Mouse (Mus musculus): ENCODE data around the gene Lingo4. TPM values are rescaled to one million over a fixed set of nuclear protein-coding genes. Genes with fewer than 3 reads are reported as not detected.
A peak's percentile ranks its signal among the peaks of the same experiment; 100 is the strongest.

The Lingo4 gene
- polyA plus RNA-seq (2015; fragmentation: Nextera tagmentation; extraction: Ambion mirVana), result 0.02 TPM in 1 of 2 replicates, not detected in the other

- Histone ChIP-seq H3K36me3 (replicated peaks) (no peaks in the 10 kb centered on the region), H3K27ac (replicated peaks) (no peak within 1 kb of the TSS), H3K4me2 (peak within 1 kb of the TSS; percentile 27; the same call in 1 of the 2 replicates), H3K4me1 (replicated peaks) (no peaks in the 10 kb centered on the region), H3K27me3 (peaks cover 70% of the 10 kb centered on the region), H3K9me3 (replicated peaks) (no peaks in the 10 kb centered on the region), H3K4me3 (replicated peaks) (no peak within 1 kb of the TSS), H3K9ac (no peak within 1 kb of the TSS)
- 56% methylated on average over 6 of the region's 6 CpGs for WGBS (ENCODE audit: insufficient replicate concordance)
- no peak for ATAC-seq (ENCODE audit: insufficient read depth)
Observed at GRCm38 (mm10) chr3:94398217-94398616, at the start of gene Lingo4. TSS of gene Lingo4 (plus strand) at chr3:94398517.

DNA sequence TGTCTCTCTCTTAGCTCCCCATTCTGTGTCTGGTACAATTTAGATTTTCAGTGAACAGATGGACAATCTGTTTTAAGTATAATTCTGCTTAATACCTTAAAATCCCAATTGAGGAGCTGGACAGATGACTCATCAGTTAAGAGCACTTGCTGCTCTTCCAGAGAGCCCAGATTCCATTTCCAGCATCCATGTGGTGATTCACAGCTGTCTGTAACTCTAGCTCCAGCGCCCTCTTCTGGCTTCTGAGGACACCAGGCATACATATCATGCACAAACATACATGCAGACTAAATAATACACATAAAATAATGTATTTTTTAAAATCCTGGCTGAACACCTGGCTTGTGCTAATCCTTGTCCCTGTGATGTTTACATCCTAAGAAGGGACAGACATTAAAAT is 37.5 kb upstream of the Lingo4 start:
- no peak for ATAC-seq (ENCODE audit: insufficient read depth)
- H3K27me3 ChIP-seq, result peaks cover 50% of the 10 kb centered on the region
- WGBS (ENCODE audit: insufficient replicate concordance), result 0% methylated on average over 1 of the region's 1 CpGs
- no peak overlapping the region for H3K9ac ChIP-seq
- no peak overlapping the region for H3K4me2 ChIP-seq
- H3K36me3 ChIP-seq (replicated peaks), result no peaks in the 10 kb centered on the region
- H3K4me3 ChIP-seq (replicated peaks), result no peak overlapping the region
- H3K9me3 ChIP-seq (replicated peaks), result no peaks in the 10 kb centered on the region
- no peak overlapping the region for H3K27ac ChIP-seq (replicated peaks)
- H3K4me1 ChIP-seq (replicated peaks), result no peaks in the 10 kb centered on the region

DNA sequence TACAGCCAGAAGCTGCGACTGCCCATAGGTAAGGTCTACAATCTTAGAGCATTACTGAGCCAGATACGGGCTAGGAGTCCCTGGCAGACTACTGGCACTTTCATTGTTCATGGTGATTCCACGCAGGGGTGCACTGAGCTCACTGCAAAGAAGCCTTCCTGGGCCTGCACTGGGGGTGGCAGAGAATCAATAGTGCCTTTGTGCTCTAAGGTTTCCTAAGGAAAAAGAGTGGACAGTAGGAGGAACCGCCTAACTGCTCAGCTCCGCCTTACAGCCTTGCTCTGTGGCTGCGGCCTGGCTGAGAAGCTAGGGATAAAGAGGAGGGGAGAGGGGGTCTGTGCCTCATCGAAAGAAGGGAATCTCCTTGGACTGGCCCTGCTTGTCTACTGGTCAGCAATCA is 36.2 kb upstream of the Lingo4 start, which contains the start of gene C2cd4d:
Gene C2cd4d (plus strand): TSS at position 301 of the 400 bp plus-strand sequence.
- 62% methylated on average over 7 of the region's 7 CpGs for WGBS (ENCODE audit: insufficient replicate concordance)
- H3K9ac ChIP-seq, result no peak within 1 kb of the TSS
- H3K9me3 ChIP-seq (replicated peaks), result no peaks in the 10 kb centered on the region
- ATAC-seq (ENCODE audit: insufficient read depth), result no peak
- H3K4me1 ChIP-seq (replicated peaks), result no peaks in the 10 kb centered on the region
- H3K36me3 ChIP-seq (replicated peaks), result no peaks in the 10 kb centered on the region
- H3K27ac ChIP-seq (replicated peaks), result no peak within 1 kb of the TSS
- H3K4me2 ChIP-seq, result peak within 1 kb of the TSS; percentile 66
- peak within 1 kb of the TSS; percentile 43 for H3K4me3 ChIP-seq (replicated peaks)
- H3K27me3 ChIP-seq, result peaks cover 57% of the 10 kb centered on the region

DNA sequence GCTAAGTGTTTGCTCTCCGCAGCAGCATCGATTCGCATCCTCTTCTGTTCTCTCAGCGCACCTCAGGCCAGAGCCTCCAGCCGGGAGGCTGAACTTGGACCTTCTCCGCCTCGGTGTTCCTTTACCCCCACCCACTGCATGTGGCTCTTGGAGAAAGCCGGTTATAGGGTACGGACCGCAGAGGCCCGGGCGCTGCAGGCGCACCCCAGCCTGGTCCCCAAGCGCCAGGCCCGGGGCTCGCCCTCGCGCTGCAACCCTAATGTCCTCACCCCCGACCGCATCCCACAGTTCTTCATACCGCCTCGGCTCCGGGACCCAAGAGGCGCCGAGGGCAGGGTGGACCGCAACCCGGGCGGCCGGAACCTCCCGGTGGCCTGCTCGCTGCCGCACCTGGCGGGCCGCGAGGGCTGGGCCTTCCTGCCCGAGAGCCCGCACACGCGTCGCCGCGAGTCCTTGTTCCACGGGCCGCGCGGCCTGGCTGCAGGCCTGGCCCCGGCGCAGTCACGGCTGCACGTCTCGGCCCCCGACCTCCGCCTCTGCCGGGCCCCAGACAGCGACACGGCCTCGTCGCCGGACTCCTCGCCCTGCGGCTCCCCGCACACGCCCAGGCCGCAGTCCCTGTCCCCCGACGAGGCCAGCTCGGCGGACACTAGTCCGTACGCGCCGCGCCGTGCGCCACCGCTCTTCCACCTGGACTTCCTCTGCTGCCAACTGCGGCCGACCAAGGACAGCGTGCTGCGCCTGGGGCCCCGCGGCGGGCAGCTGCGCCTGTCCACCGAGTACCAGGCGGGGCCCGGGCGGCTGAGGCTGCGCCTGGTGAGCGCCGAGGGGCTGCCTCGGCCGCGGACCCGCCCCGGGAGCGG is 34.8 kb upstream of the Lingo4 start:
- no peak for ATAC-seq (ENCODE audit: insufficient read depth)
- H3K9ac ChIP-seq, result 0 out of 2 replicates have a peak overlapping the region, but pooled peaks have one; percentile 27
- no peaks in the 10 kb centered on the region for H3K9me3 ChIP-seq (replicated peaks)
- H3K27ac ChIP-seq (replicated peaks), result no peak overlapping the region
- H3K36me3 ChIP-seq (replicated peaks), result no peaks in the 10 kb centered on the region
- peaks cover 57% of the 10 kb centered on the region for H3K27me3 ChIP-seq
- H3K4me3 ChIP-seq (replicated peaks), result peak overlapping the region; percentile 43
- peak overlapping the region; percentile 66 for H3K4me2 ChIP-seq
- H3K4me1 ChIP-seq (replicated peaks), result no peaks in the 10 kb centered on the region
- 6% methylated on average over 97 of the region's 97 CpGs for WGBS (ENCODE audit: insufficient replicate concordance)

- Histone ChIP-seq H3K9me3 (replicated peaks) (no peaks in the 10 kb centered on the region), H3K4me1 (replicated peaks) (no peaks in the 10 kb centered on the region), H3K4me3 (replicated peaks) (peak overlapping the region; percentile 43), H3K36me3 (replicated peaks) (no peaks in the 10 kb centered on the region), H3K4me2 (peak overlapping the region; percentile 66), H3K27me3 (peaks cover 57% of the 10 kb centered on the region), H3K9ac (no peak overlapping the region), H3K27ac (replicated peaks) (no peak overlapping the region)
- WGBS (ENCODE audit: insufficient replicate concordance), result 5% methylated on average over 23 of the region's 23 CpGs
- ATAC-seq (ENCODE audit: insufficient read depth), result no peak
Observed at GRCm38 (mm10) chr3:94364154-94364526, 34.2 kb upstream of the Lingo4 start.

DNA sequence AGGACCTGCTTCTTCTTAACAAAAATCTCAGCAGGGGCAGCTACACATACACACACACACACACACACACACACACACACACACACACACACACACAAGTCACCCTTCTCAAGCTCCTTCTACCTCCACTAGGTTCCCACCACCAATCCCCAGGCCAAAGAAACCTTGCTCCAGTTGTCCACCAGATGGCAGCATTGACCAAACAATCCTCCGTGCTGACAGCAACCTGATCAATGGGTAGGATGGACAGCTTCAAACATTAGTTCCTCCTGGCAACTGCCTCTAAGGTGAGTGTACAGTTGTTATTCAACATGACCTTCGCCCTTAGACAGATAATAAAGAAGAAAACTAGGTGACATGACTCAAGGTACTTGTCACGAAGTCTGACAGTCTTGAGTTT is 31.6 kb upstream of the Lingo4 start:
- ATAC-seq (ENCODE audit: insufficient read depth), result no peak
- no peaks in the 10 kb centered on the region for H3K9me3 ChIP-seq (replicated peaks)
- no peak overlapping the region for H3K4me2 ChIP-seq
- H3K36me3 ChIP-seq (replicated peaks), result no peaks in the 10 kb centered on the region
- 17% methylated on average over 3 of the region's 3 CpGs for WGBS (ENCODE audit: insufficient replicate concordance)
- no peak overlapping the region for H3K27ac ChIP-seq (replicated peaks)
- peaks cover 47% of the 10 kb centered on the region for H3K27me3 ChIP-seq
- H3K4me3 ChIP-seq (replicated peaks), result no peak overlapping the region
- H3K9ac ChIP-seq, result no peak overlapping the region
- H3K4me1 ChIP-seq (replicated peaks), result no peaks in the 10 kb centered on the region

- Histone ChIP-seq H3K4me2 (no peak overlapping the region), H3K27ac (replicated peaks) (no peak overlapping the region), H3K4me1 (replicated peaks) (no peaks in the 10 kb centered on the region), H3K4me3 (replicated peaks) (no peak overlapping the region), H3K27me3 (peaks cover 40% of the 10 kb centered on the region), H3K9ac (no peak overlapping the region), H3K9me3 (replicated peaks) (no peaks in the 10 kb centered on the region), H3K36me3 (replicated peaks) (no peaks in the 10 kb centered on the region)
- whole genome bisulfite sequencing (ENCODE audit: insufficient replicate concordance), result 64% methylated on average over 6 of the region's 6 CpGs
- ATAC-seq (ENCODE audit: insufficient read depth), result no peak
Observed at GRCm38 (mm10) chr3:94367511-94367910, 30.8 kb upstream of the Lingo4 start.

DNA sequence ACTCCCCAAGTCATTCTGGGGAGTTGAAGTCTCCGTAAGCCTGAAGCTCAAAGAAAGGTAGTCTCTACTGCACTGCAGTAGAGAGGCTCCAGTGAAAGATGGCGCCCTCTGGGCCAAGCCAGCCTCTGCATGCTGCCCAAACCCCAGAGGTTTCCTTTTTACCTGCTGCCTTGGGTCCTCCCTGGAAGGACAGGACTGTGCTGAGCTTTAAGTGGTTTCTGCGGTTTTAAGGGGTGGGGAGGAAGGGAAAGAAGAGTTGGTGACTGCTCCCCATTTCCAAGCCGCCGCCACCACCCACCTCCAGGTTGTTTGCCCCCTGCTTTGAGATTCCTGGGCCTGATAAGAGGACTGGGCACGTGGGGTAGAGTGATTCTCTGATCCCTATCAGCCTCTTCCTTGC is 29.7 kb upstream of the Lingo4 start:
- Histone ChIP-seq H3K4me1 (replicated peaks) (no peaks in the 10 kb centered on the region), H3K4me2 (no peak overlapping the region), H3K9ac (no peak overlapping the region), H3K4me3 (replicated peaks) (no peak overlapping the region), H3K27me3 (peaks cover 29% of the 10 kb centered on the region), H3K27ac (replicated peaks) (no peak overlapping the region), H3K9me3 (replicated peaks) (no peaks in the 10 kb centered on the region), H3K36me3 (replicated peaks) (no peaks in the 10 kb centered on the region)
- no peak for ATAC-seq (ENCODE audit: insufficient read depth)
- 44% methylated on average over 6 of the region's 6 CpGs for WGBS (ENCODE audit: insufficient replicate concordance)

- Histone ChIP-seq H3K4me3 (replicated peaks) (no peak overlapping the region), H3K4me1 (replicated peaks) (0 out of 2 replicates have a peak, but pooled peaks cover 2% of the 10 kb centered on the region), H3K4me2 (no peak overlapping the region), H3K9ac (no peak overlapping the region), H3K27ac (replicated peaks) (no peak overlapping the region), H3K27me3 (peaks cover 18% of the 10 kb centered on the region), H3K9me3 (replicated peaks) (no peaks in the 10 kb centered on the region), H3K36me3 (replicated peaks) (no peaks in the 10 kb centered on the region)
- WGBS (ENCODE audit: insufficient replicate concordance), result 39% methylated on average over 2 of the region's 2 CpGs
- ATAC-seq (ENCODE audit: insufficient read depth), result no peak
Observed at GRCm38 (mm10) chr3:94369709-94370108, 28.6 kb upstream of the Lingo4 start.

- Histone ChIP-seq H3K27ac (replicated peaks) (0 out of 2 replicates have a peak overlapping the region, but pooled peaks have one; percentile 29), H3K9me3 (replicated peaks) (no peaks in the 10 kb centered on the region), H3K36me3 (replicated peaks) (no peaks in the 10 kb centered on the region), H3K9ac (no peak overlapping the region), H3K4me3 (replicated peaks) (no peak overlapping the region), H3K4me1 (replicated peaks) (0 out of 2 replicates have a peak, but pooled peaks cover 2% of the 10 kb centered on the region), H3K27me3 (peaks cover 3% of the 10 kb centered on the region; the same call in 1 of the 2 replicates), H3K4me2 (no peak overlapping the region; the same call in 1 of the 2 replicates)
- peak; percentile 73 for ATAC-seq (ENCODE audit: insufficient read depth)
- 21% methylated on average over 11 of the region's 11 CpGs for WGBS (ENCODE audit: insufficient replicate concordance)
Observed at GRCm38 (mm10) chr3:94371637-94372036, 26.7 kb upstream of the Lingo4 start.

GRCm38 (mm10) chr3:94372038-94372437 is 26.3 kb upstream of the Lingo4 start:
- H3K27me3 ChIP-seq, result peaks cover 3% of the 10 kb centered on the region; the same call in 1 of the 2 replicates
- H3K4me3 ChIP-seq (replicated peaks), result no peak overlapping the region
- WGBS (ENCODE audit: insufficient replicate concordance), result 6% methylated on average over 3 of the region's 3 CpGs
- ATAC-seq (ENCODE audit: insufficient read depth), result no peak
- no peaks in the 10 kb centered on the region for H3K36me3 ChIP-seq (replicated peaks)
- H3K9ac ChIP-seq, result no peak overlapping the region
- H3K27ac ChIP-seq (replicated peaks), result 0 out of 2 replicates have a peak overlapping the region, but pooled peaks have one; percentile 29
- 0 out of 2 replicates have a peak, but pooled peaks cover 2% of the 10 kb centered on the region for H3K4me1 ChIP-seq (replicated peaks)
- no peaks in the 10 kb centered on the region for H3K9me3 ChIP-seq (replicated peaks)
- no peak overlapping the region for H3K4me2 ChIP-seq

Data from liver, embryonic 15.5 days (tissue).